Mouse (Mus musculus) limb, embryonic 11.5 days (tissue): ENCODE data around the gene Magi1. TPM values are rescaled to one million over a fixed set of nuclear protein-coding genes. Genes with fewer than 3 reads are reported as not detected.

ENCODE experiments used
- ATAC-seq: fragments of 200-750 bp; cut with Nextera tagmentation; 2 replicates; pipeline ENCODE4 v1.8.0; 2017; ENCODE audit warnings: low read depth; ENCODE audit not compliant: insufficient number of reproducible peaks, low FRiP score, low TSS enrichment
- DNase-seq: peaks from one replicate; pipeline ENCODE4 v3.0.0-alpha.2; 2015; ENCODE audit warnings: low spot score
- H3K27ac ChIP-seq: fragments of 300-500 bp; sonication (generic); replicated peaks from 2 replicates; pipeline ENCODE4 v1.5.1; 2014; ENCODE audit warnings: low read depth, mild to moderate bottlenecking, low read length
- H3K27me3 ChIP-seq: fragments of 300-500 bp; sonication (generic); 2 replicates; pipeline ENCODE4 v1.6.1; 2014; ENCODE audit warnings: mild to moderate bottlenecking, low read length, mixed read lengths; ENCODE audit not compliant: control insufficient read depth, insufficient read depth
- H3K36me3 ChIP-seq: fragments of 300-500 bp; sonication (generic); 2 replicates; pipeline ENCODE4 v1.6.1; 2014; ENCODE audit warnings: mild to moderate bottlenecking, low read length, moderate library complexity, mixed read lengths; ENCODE audit not compliant: control insufficient read depth, insufficient read depth
- H3K4me1 ChIP-seq: fragments of 300-500 bp; sonication (generic); 2 replicates; pipeline ENCODE4 v1.6.1; 2014; ENCODE audit warnings: low read length, mixed read lengths; ENCODE audit not compliant: control insufficient read depth, insufficient read depth
- H3K4me2 ChIP-seq: fragments of 300-500 bp; sonication (generic); 2 replicates; pipeline ENCODE4 v1.6.1; 2014; ENCODE audit warnings: low read depth, mild to moderate bottlenecking, moderate library complexity; ENCODE audit not compliant: severe bottlenecking
- H3K4me3 ChIP-seq: fragments of 300-500 bp; sonication (generic); 2 replicates; pipeline ENCODE4 v1.5.1; 2014; ENCODE audit warnings: low read depth, low read length
- H3K9ac ChIP-seq: fragments of 300-500 bp; sonication (generic); 2 replicates; pipeline ENCODE4 v1.6.1; 2014; ENCODE audit warnings: mild to moderate bottlenecking, low read length
- H3K9me3 ChIP-seq: fragments of 300-500 bp; sonication (generic); 2 replicates; pipeline ENCODE4 v1.6.1; 2016; ENCODE audit warnings: low read length; ENCODE audit not compliant: control insufficient read depth
- WGBS: fragments of 180-500 bp; shearing (Covaris S2); extraction: QIAGEN DNeasy Blood & Tissue Kit; methylation state at CpG from one replicate; pipeline ENCODE4 v1.1.7; 2014; 5-methylcytosine and 5-hydroxymethylcytosine counted together
- polyA plus RNA-seq: library from polyadenylated mRNA; unstranded; fragments of >200 nt; fragmentation: Nextera tagmentation; extraction: Ambion mirVana; gene quantifications from 2 replicates; pipeline ENCODE4 v1.2.1, GENCODE M21; 2014

Magi1 gene
- polyA plus RNA-seq, 1 experiment from 2014 or later, result 13.4 TPM

DNA sequence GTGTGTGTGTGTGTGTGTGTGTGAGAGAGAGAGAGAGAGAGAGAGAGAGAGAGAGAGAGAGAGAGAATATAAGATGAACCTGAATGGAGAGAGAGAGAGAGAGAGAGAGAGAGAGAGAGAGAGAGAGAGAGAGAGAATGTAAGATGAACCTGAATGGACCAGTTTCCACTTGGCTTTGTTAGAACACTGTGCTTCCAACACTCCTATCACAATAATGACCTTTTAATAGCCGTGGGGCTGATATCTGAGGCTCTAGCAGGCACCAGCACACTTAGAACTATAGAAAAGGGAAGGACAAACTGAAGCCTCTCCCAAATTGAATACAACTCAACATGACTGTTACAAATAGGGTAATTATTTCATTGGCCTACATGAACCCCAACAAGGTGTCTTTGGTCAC, 321.9 kb downstream of the Magi1 start:
- no peak for DNase-seq
- H3K27ac ChIP-seq, result no peak overlapping the region

DNA sequence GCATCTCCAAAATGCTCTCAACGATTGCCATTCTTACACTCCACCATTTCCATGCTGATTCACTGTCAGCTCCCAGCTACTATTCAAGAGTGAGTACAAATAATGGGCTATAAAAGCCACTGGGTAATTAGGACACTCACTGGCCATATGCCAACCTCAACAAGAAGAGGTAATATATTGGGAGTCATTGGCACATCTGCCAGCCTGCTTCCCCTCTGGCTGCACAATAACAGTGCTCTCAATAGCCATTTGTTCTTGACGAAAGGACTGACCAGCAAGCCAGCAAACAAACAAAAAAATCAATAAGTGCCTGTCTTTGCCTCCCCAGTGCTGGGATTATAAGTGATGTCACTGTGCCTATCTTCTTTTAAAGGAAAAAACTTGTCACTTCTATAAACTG, 326.5 kb downstream of the Magi1 start:
- Histone ChIP-seq H3K27me3 (no peaks in the 10 kb centered on the region), H3K4me2 (no peak overlapping the region), H3K9ac (no peak overlapping the region), H3K4me3 (no peak overlapping the region), H3K9me3 (no peaks in the 10 kb centered on the region), H3K27ac (no peak overlapping the region), H3K36me3 (no peaks in the 10 kb centered on the region), H3K4me1 (no peaks in the 10 kb centered on the region)
- WGBS, result 54% methylated on average over 2 of the region's 2 CpGs
- DNase-seq (no peak), ATAC-seq (no peak)

More for the DNA sequence above, 321.9 kb downstream of the Magi1 start:
- Histone ChIP-seq H3K9ac (no peak overlapping the region), H3K27me3 (no peaks in the 10 kb centered on the region), H3K4me3 (no peak overlapping the region), H3K4me1 (no peaks in the 10 kb centered on the region), H3K4me2 (no peak overlapping the region), H3K9me3 (no peaks in the 10 kb centered on the region), H3K36me3 (no peaks in the 10 kb centered on the region)
- ATAC-seq, result no peak
- WGBS, result 81% methylated on average over 1 of the region's 1 CpGs

DNA sequence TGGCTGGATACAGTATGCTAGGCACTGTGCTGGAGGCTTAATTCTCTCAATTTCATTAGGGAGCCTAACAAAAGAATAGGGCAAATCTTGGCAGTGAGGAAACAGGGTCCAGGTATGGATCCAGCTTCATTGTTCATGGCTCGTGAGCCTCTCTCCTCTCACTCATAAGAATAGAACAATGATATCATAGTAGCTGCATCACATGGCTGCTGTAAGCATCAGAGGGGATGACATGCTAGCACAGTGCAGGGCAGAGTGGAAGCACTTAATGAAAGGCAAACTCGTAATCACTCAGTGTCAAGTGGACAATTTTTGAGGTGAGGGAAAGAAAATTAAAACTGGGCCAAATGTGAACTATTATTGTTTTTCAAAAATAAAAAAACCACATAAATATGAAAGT, 337.1 kb downstream of the Magi1 start:
- Histone ChIP-seq H3K4me2 (no peak overlapping the region), H3K9ac (no peak overlapping the region), H3K27me3 (no peaks in the 10 kb centered on the region), H3K36me3 (no peaks in the 10 kb centered on the region), H3K4me1 (peaks cover under 1% of the 10 kb centered on the region; the same call in 1 of the 2 replicates), H3K4me3 (no peak overlapping the region), H3K27ac (no peak overlapping the region), H3K9me3 (no peaks in the 10 kb centered on the region)
- ATAC-seq (no peak), DNase-seq (no peak)
- 89% methylated on average over 2 of the region's 2 CpGs for WGBS

DNA sequence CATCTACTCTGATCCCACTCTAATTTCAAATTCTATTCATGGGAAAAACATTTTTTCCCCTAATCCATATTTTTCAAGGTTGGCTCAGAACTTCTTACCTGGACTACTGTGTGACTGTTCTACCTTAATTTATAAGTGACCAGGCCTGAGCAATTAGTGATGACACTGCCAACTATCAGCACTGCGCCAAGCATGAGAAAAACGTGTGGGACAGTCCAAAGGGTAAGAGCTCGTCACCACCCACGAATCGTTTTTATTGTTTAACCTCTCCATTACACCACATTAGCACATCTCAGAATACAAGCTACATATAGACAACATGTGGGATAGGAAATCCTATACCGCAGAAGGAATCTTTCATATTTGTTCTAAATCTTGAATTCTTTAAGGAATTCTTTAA, 347.4 kb downstream of the Magi1 start:
- ATAC-seq, result no peak
- DNase-seq, result no peak
- Histone ChIP-seq H3K27me3 (no peaks in the 10 kb centered on the region), H3K4me2 (no peak overlapping the region), H3K4me3 (no peak overlapping the region), H3K4me1 (no peaks in the 10 kb centered on the region), H3K9ac (no peak overlapping the region), H3K27ac (no peak overlapping the region), H3K36me3 (no peaks in the 10 kb centered on the region), H3K9me3 (no peaks in the 10 kb centered on the region)
- 88% methylated on average over 6 of the region's 6 CpGs for WGBS

DNA sequence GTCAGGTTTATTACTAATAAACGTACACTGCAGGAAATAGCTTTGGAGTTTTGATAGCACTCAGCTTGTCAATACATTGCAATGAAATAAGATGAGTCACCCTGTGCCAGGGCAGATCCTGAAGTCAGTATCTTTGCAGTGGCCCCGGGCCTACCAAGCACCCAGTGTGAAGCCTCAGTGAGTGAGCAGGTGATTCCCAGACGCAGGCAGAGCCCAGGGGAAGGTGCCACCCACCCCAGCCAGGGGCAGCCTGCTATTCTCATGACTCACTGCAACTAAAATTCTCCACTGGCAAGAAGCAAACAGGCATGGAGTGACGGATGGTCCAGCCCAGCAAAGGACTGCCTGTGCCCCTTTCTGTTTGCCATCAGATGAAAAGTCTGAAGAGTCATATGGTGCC, 347.9 kb downstream of the Magi1 start:
- no peaks in the 10 kb centered on the region for H3K9me3 ChIP-seq
- H3K9ac ChIP-seq, result no peak overlapping the region
- 75% methylated on average over 4 of the region's 4 CpGs for WGBS
- no peak for DNase-seq
- ATAC-seq, result no peak
- no peak overlapping the region for H3K4me2 ChIP-seq
- H3K4me1 ChIP-seq, result no peaks in the 10 kb centered on the region
- no peaks in the 10 kb centered on the region for H3K27me3 ChIP-seq
- H3K27ac ChIP-seq, result no peak overlapping the region
- no peaks in the 10 kb centered on the region for H3K36me3 ChIP-seq
- H3K4me3 ChIP-seq, result no peak overlapping the region

DNA sequence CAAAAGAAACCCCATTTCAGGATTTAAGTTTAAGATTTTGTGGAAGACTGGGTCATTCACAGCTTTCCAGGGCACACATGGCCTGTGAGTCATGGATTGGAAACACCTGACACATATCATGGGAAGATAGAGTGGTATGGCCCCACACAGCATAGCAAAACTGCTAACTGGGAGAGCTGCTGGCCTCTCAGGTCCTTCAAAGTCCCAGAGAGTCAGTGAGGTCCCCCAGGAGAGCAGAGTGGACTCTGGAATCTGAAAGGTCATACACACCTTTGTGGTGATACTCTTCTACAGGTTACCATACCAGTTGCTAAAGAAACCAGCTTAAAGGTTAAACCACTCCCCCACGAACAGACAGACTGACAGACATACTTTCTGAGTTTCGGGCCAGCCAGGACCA, 349.0 kb downstream of the Magi1 start:
- no peaks in the 10 kb centered on the region for H3K9me3 ChIP-seq
- H3K9ac ChIP-seq, result no peak overlapping the region
- no peak overlapping the region for H3K27ac ChIP-seq
- H3K36me3 ChIP-seq, result no peaks in the 10 kb centered on the region
- WGBS, result 85% methylated on average over 2 of the region's 2 CpGs
- ATAC-seq (no peak), DNase-seq (no peak)
- no peaks in the 10 kb centered on the region for H3K4me1 ChIP-seq
- no peaks in the 10 kb centered on the region for H3K27me3 ChIP-seq
- H3K4me2 ChIP-seq, result no peak overlapping the region
- H3K4me3 ChIP-seq, result no peak overlapping the region

DNA sequence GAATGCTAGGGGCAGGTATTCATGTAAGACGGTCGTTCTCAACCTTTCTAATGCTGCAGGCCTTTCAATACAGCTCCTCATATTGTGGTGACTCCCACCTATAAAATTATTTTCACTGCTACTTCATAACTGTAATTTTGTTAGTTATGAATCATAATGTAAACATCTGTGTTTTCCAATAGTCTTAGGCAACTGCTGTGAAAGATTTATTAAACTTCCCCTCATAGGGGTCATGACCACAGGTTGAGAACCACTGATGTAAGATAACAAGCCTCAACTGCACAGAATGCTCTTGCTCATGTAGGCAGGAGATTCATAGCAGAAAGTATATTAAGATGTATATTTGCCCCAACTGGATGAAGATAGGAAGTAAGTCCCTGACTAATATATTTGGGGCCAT, 359.1 kb downstream of the Magi1 start:
- ATAC-seq, result no peak

DNA sequence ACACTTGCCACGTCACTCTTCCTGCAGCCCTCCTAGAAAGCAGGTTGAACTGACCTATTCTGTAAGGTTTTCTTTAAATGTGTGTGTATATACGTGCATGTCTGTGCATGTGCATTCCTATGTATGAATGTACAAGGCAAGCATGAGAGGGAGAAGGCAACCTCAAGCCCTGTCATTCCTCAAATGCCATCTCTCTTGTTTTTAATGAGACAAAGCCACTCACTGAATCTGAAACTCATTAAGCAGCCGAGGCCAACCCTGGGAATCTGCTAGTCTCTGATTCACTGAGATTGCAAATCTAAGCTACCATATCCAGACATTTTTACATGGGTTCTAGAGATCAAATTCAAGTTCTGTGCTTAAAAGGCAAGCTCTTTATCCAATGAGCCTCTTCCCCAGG, 359.7 kb downstream of the Magi1 start:
- H3K9ac ChIP-seq, result no peak overlapping the region
- H3K36me3 ChIP-seq, result no peaks in the 10 kb centered on the region
- H3K4me2 ChIP-seq, result no peak overlapping the region
- H3K27me3 ChIP-seq, result no peaks in the 10 kb centered on the region
- 58% methylated on average over 3 of the region's 3 CpGs for WGBS
- no peak overlapping the region for H3K27ac ChIP-seq
- ATAC-seq, result no peak
- no peak for DNase-seq
- peaks cover 4% of the 10 kb centered on the region; the same call in 1 of the 2 replicates for H3K4me1 ChIP-seq
- no peak overlapping the region for H3K4me3 ChIP-seq
- no peaks in the 10 kb centered on the region for H3K9me3 ChIP-seq

More for the DNA sequence above, 359.1 kb downstream of the Magi1 start:
- peaks cover 4% of the 10 kb centered on the region; the same call in 1 of the 2 replicates for H3K4me1 ChIP-seq
- H3K27me3 ChIP-seq, result no peaks in the 10 kb centered on the region
- 89% methylated on average over 2 of the region's 2 CpGs for WGBS
- H3K9me3 ChIP-seq, result no peaks in the 10 kb centered on the region
- H3K27ac ChIP-seq, result no peak overlapping the region
- no peaks in the 10 kb centered on the region for H3K36me3 ChIP-seq
- no peak overlapping the region for H3K4me2 ChIP-seq
- no peak for DNase-seq
- no peak overlapping the region for H3K9ac ChIP-seq
- no peak overlapping the region for H3K4me3 ChIP-seq

DNA sequence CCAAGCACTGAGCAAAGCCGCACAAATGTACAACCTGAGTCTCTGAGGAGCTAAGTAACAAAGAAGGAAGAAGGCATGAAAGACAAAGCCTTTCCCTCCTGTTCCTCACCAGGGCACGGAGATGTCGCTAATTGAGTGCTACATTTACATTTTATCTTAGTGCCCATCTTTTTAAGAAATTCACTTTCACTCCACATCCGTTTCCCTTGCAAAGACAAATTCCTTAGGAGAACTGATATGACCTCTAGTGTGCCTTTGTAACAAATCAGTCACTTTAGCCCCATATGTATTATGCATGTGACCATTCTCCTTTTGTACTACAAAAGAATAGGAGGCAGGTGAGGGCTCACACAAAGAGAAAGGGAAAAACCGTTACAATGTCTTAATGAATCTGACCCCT, 360.4 kb downstream of the Magi1 start:
- Histone ChIP-seq H3K9ac (no peak overlapping the region), H3K27me3 (no peaks in the 10 kb centered on the region), H3K4me3 (no peak overlapping the region), H3K36me3 (no peaks in the 10 kb centered on the region), H3K27ac (no peak overlapping the region), H3K4me2 (no peak overlapping the region), H3K4me1 (peaks cover 4% of the 10 kb centered on the region; the same call in 1 of the 2 replicates), H3K9me3 (no peaks in the 10 kb centered on the region)
- no peak for ATAC-seq
- 74% methylated on average over 5 of the region's 5 CpGs for WGBS
- no peak for DNase-seq
